Mouse (Mus musculus): Measurements from ENCODE around the gene Bsx. TPM values are rescaled to one million over a fixed set of nuclear protein-coding genes. Genes with fewer than 3 reads are reported as not detected.

The Bsx gene
- total and polyA plus RNA-seq, 2 experiments from 2014 or later = not detected

- no peak overlapping the region for H3K9ac ChIP-seq (replicated peaks; ENCODE audit: low read depth, low read length)
- no peaks in the 10 kb centered on the region for H3K9me3 ChIP-seq (replicated peaks; ENCODE audit: control insufficient read depth, low read length)
- H3K36me3 ChIP-seq (replicated peaks; ENCODE audit: control insufficient read depth, insufficient read depth, low read length) = no peaks in the 10 kb centered on the region
- no peak overlapping the region for H3K27ac ChIP-seq (ENCODE audit: low read depth)
- H3K4me3 ChIP-seq (ENCODE audit: low read depth, low read length) = peak overlapping the region; percentile 22
- no peaks in the 10 kb centered on the region for H3K4me1 ChIP-seq (ENCODE audit: control insufficient read depth, insufficient read depth)
- peaks cover 72% of the 10 kb centered on the region for H3K27me3 ChIP-seq (ENCODE audit: control insufficient read depth, insufficient read depth, low read length)
- DNase-seq (ENCODE audit: low spot score) (no peak), ATAC-seq (ENCODE audit: insufficient read depth, low read depth) (no peak)
- TF ChIP-seq CTCF (IDR thresholded peaks at IDR 0.05; ENCODE audit: low read depth) (no peak), EP300 (IDR thresholded peaks at IDR 0.05; ENCODE audit: low read depth) (no peak)
- peak overlapping the region; percentile 40; the same call in 1 of the 2 replicates for H3K4me2 ChIP-seq (ENCODE audit: low read depth, low read length)
- WGBS = 2% methylated on average over 34 of the region's 34 CpGs
Measured at GRCm38 (mm10) chr9:40871369-40872155, 2.4 kb upstream of the Bsx start.

- ATAC-seq (ENCODE audit: insufficient read depth, low read depth) (no peak), DNase-seq (ENCODE audit: low spot score) (no peak)
- H3K9me3 ChIP-seq (replicated peaks; ENCODE audit: control insufficient read depth, low read length) = no peaks in the 10 kb centered on the region
- H3K27me3 ChIP-seq (ENCODE audit: control insufficient read depth, insufficient read depth, low read length) = peaks cover 77% of the 10 kb centered on the region
- 7% methylated on average over 8 of the region's 8 CpGs for WGBS
- H3K4me3 ChIP-seq (ENCODE audit: low read depth, low read length) = peak overlapping the region; percentile 22
- H3K9ac ChIP-seq (replicated peaks; ENCODE audit: low read depth, low read length) = no peak overlapping the region
- no peaks in the 10 kb centered on the region for H3K4me1 ChIP-seq (ENCODE audit: control insufficient read depth, insufficient read depth)
- H3K27ac ChIP-seq (ENCODE audit: low read depth) = no peak overlapping the region
- H3K36me3 ChIP-seq (replicated peaks; ENCODE audit: control insufficient read depth, insufficient read depth, low read length) = no peaks in the 10 kb centered on the region
- no peak for TF ChIP-seq EP300 (IDR thresholded peaks at IDR 0.05; ENCODE audit: low read depth)
- no peak for TF ChIP-seq CTCF (IDR thresholded peaks at IDR 0.05; ENCODE audit: low read depth)
- no peak overlapping the region for H3K4me2 ChIP-seq (ENCODE audit: low read depth, low read length)
Measured at GRCm38 (mm10) chr9:40872156-40872478, 1.8 kb upstream of the Bsx start.

GRCm38 (mm10) chr9:40874961-40875360, 1.0 kb downstream of the Bsx start:
- H3K4me1 ChIP-seq (ENCODE audit: control insufficient read depth, insufficient read depth) = no peaks in the 10 kb centered on the region
- H3K36me3 ChIP-seq (replicated peaks; ENCODE audit: control insufficient read depth, insufficient read depth, low read length) = no peaks in the 10 kb centered on the region
- H3K27me3 ChIP-seq (ENCODE audit: control insufficient read depth, insufficient read depth, low read length) = peaks cover 98% of the 10 kb centered on the region
- WGBS = 5% methylated on average over 4 of the region's 4 CpGs
- H3K27ac ChIP-seq (ENCODE audit: low read depth) = no peak overlapping the region
- no peak for ATAC-seq (ENCODE audit: insufficient read depth, low read depth)
- no peak overlapping the region for H3K4me3 ChIP-seq (ENCODE audit: low read depth, low read length)
- no peaks in the 10 kb centered on the region for H3K9me3 ChIP-seq (replicated peaks; ENCODE audit: control insufficient read depth, low read length)
- H3K4me2 ChIP-seq (ENCODE audit: low read depth, low read length) = no peak overlapping the region
- no peak overlapping the region for H3K9ac ChIP-seq (replicated peaks; ENCODE audit: low read depth, low read length)
- no peak for DNase-seq (ENCODE audit: low spot score)
- TF ChIP-seq EP300 (IDR thresholded peaks at IDR 0.05; ENCODE audit: low read depth) (no peak), CTCF (IDR thresholded peaks at IDR 0.05; ENCODE audit: low read depth) (no peak)

- ATAC-seq (ENCODE audit: insufficient read depth, low read depth) (no peak), DNase-seq (ENCODE audit: low spot score) (no peak)
- no peak overlapping the region for H3K27ac ChIP-seq (ENCODE audit: low read depth)
- no peak for TF ChIP-seq CTCF (IDR thresholded peaks at IDR 0.05; ENCODE audit: low read depth)
- TF ChIP-seq EP300 (IDR thresholded peaks at IDR 0.05; ENCODE audit: low read depth) = no peak
- no peak overlapping the region for H3K9ac ChIP-seq (replicated peaks; ENCODE audit: low read depth, low read length)
- H3K4me2 ChIP-seq (ENCODE audit: low read depth, low read length) = no peak overlapping the region
- peaks cover 98% of the 10 kb centered on the region for H3K27me3 ChIP-seq (ENCODE audit: control insufficient read depth, insufficient read depth, low read length)
- H3K4me3 ChIP-seq (ENCODE audit: low read depth, low read length) = no peak overlapping the region
- WGBS = 4% methylated on average over 17 of the region's 17 CpGs
- H3K9me3 ChIP-seq (replicated peaks; ENCODE audit: control insufficient read depth, low read length) = no peaks in the 10 kb centered on the region
- no peaks in the 10 kb centered on the region for H3K4me1 ChIP-seq (ENCODE audit: control insufficient read depth, insufficient read depth)
- no peaks in the 10 kb centered on the region for H3K36me3 ChIP-seq (replicated peaks; ENCODE audit: control insufficient read depth, insufficient read depth, low read length)
Measured at GRCm38 (mm10) chr9:40875431-40875830, 1.5 kb downstream of the Bsx start.

- H3K9me3 ChIP-seq (replicated peaks; ENCODE audit: control insufficient read depth, low read length) = no peaks in the 10 kb centered on the region
- H3K27ac ChIP-seq (ENCODE audit: low read depth) = no peak overlapping the region
- DNase-seq (ENCODE audit: low spot score) = no peak
- no peak overlapping the region for H3K9ac ChIP-seq (replicated peaks; ENCODE audit: low read depth, low read length)
- H3K4me1 ChIP-seq (ENCODE audit: control insufficient read depth, insufficient read depth) = no peaks in the 10 kb centered on the region
- no peaks in the 10 kb centered on the region for H3K36me3 ChIP-seq (replicated peaks; ENCODE audit: control insufficient read depth, insufficient read depth, low read length)
- ATAC-seq (ENCODE audit: insufficient read depth, low read depth) = no peak
- H3K27me3 ChIP-seq (ENCODE audit: control insufficient read depth, insufficient read depth, low read length) = peaks cover 100% of the 10 kb centered on the region
- no peak overlapping the region for H3K4me3 ChIP-seq (ENCODE audit: low read depth, low read length)
- no peak for TF ChIP-seq CTCF (IDR thresholded peaks at IDR 0.05; ENCODE audit: low read depth)
- no peak for TF ChIP-seq EP300 (IDR thresholded peaks at IDR 0.05; ENCODE audit: low read depth)
- no peak overlapping the region for H3K4me2 ChIP-seq (ENCODE audit: low read depth, low read length)
- 2% methylated on average over 29 of the region's 29 CpGs for WGBS
Measured at GRCm38 (mm10) chr9:40876164-40876563, 2.2 kb downstream of the Bsx start.

GRCm38 (mm10) chr9:40876693-40877092, 2.8 kb downstream of the Bsx start:
- 6% methylated on average over 5 of the region's 5 CpGs for WGBS
- H3K4me3 ChIP-seq (ENCODE audit: low read depth, low read length) = no peak overlapping the region
- DNase-seq (ENCODE audit: low spot score) (no peak), ATAC-seq (ENCODE audit: insufficient read depth, low read depth) (no peak)
- no peak overlapping the region for H3K27ac ChIP-seq (ENCODE audit: low read depth)
- no peaks in the 10 kb centered on the region for H3K4me1 ChIP-seq (ENCODE audit: control insufficient read depth, insufficient read depth)
- TF ChIP-seq CTCF (IDR thresholded peaks at IDR 0.05; ENCODE audit: low read depth) (no peak), EP300 (IDR thresholded peaks at IDR 0.05; ENCODE audit: low read depth) (no peak)
- H3K9me3 ChIP-seq (replicated peaks; ENCODE audit: control insufficient read depth, low read length) = no peaks in the 10 kb centered on the region
- no peak overlapping the region for H3K4me2 ChIP-seq (ENCODE audit: low read depth, low read length)
- H3K36me3 ChIP-seq (replicated peaks; ENCODE audit: control insufficient read depth, insufficient read depth, low read length) = no peaks in the 10 kb centered on the region
- H3K27me3 ChIP-seq (ENCODE audit: control insufficient read depth, insufficient read depth, low read length) = peaks cover 100% of the 10 kb centered on the region
- no peak overlapping the region for H3K9ac ChIP-seq (replicated peaks; ENCODE audit: low read depth, low read length)

Measured in heart, postnatal 0 days (tissue).